23 mouse cellular contexts compared by ENCODE assay signal in the genomic region with DNA sequence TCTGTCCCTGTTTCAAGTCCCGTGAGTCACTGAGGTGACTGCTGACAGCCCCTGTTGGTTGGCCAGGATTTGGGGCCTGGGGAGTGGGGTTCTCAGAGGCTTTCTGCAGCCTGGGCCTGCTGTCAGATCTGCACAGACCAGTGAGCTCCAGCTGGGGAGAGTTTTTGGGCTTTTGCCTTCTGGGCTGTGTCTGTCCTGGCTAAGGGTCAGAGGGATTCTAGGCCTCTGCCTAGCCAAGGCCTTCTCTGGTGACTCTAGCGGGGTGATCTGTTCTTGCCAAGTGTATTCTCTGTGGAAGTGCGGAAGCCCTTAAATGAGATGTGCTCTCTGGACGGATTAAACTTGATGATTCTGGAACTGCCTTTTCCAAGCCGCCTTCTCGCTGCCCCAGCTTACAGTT.
DNase-seq lines count a peak whose midpoint lies in the region; ATAC-seq and TF ChIP-seq lines count a peak whose summit lies in the region.
"Had no signal": no experiment of that assay in that cellular context is flagged by ENCODE, and none has a peak within 500 bp of the region (broad histone marks: within the 10 kb centered on the region; RNA-seq: fewer than 3 reads in every experiment).

No protein-coding gene starts in this region.

- no peak overlapping the region for H3K4me2 ChIP-seq in forebrain, embryonic 12.5 days
- H3K4me2 ChIP-seq in hindbrain, embryonic 16.5 days (ENCODE audit: low read length) = no peak overlapping the region
- H3K4me2 ChIP-seq: neural tube, embryonic 15.5 days had no signal

- peak; percentile 32 for DNase-seq in adrenal gland, postnatal 10 days
- no peak for DNase-seq in adrenal gland, adult 8-10 months
- peak; percentile 77 for DNase-seq in gastrocnemius, adult 2 months
- DNase-seq in heart, adult 8-10 months (ENCODE audit: low spot score) = peak; percentile 62
- peak; percentile 52 for DNase-seq in heart, postnatal 4 days
- DNase-seq in limb, embryonic 10.5 days (ENCODE audit: low spot score) = no peak
- DNase-seq: adrenal gland, postnatal 36 days; cerebellum, adult 11-12 months; cerebellum, postnatal 25 days; embryo, embryonic 11 days; kidney, adult 2 months; kidney, postnatal 10 days; layer of hippocampus, postnatal 36 days; lung, adult 2 months; right cerebral cortex, postnatal 25 days; thymus, postnatal 25 days had no signal

- no peak for ATAC-seq in forebrain, embryonic 12.5 days (ENCODE audit: low FRiP score)
- no peak for ATAC-seq in hindbrain, embryonic 16.5 days
- ATAC-seq: midbrain, embryonic 16.5 days had no signal

- intact Hi-C loops in gastrocnemius, adult 2 months (cut with DNase I) = loop anchor here (10.0 kb wide), 1 partner anchor 232 kb away; no protein-coding TSS in a partner anchor

- H3K9me3 ChIP-seq in forebrain, embryonic 12.5 days = no peaks in the 10 kb centered on the region
- H3K9me3 ChIP-seq in limb, embryonic 10.5 days (replicated peaks) = no peaks in the 10 kb centered on the region
- 0 out of 2 replicates have a peak, but pooled peaks cover 2% of the 10 kb centered on the region for H3K9me3 ChIP-seq in hindbrain, embryonic 16.5 days (ENCODE audit: control insufficient read depth, low read length)
- H3K9me3 ChIP-seq: forebrain, embryonic 10.5 days; neural tube, embryonic 15.5 days had no signal

- no peak overlapping the region for H3K4me3 ChIP-seq in gastrocnemius, adult 2 months
- no peak overlapping the region for H3K4me3 ChIP-seq in forebrain, embryonic 12.5 days (replicated peaks)
- H3K4me3 ChIP-seq in limb, embryonic 10.5 days = no peak overlapping the region
- H3K4me3 ChIP-seq in hindbrain, embryonic 16.5 days (ENCODE audit: low read length) = no peak overlapping the region
- H3K4me3 ChIP-seq: forebrain, embryonic 10.5 days; hindbrain, embryonic 10.5 days; layer of hippocampus, adult 2 months; neural tube, embryonic 15.5 days had no signal

- H3K9ac ChIP-seq in forebrain, embryonic 12.5 days = no peak overlapping the region
- H3K9ac ChIP-seq in hindbrain, embryonic 16.5 days (ENCODE audit: low read depth, low read length) = no peak overlapping the region
- H3K9ac ChIP-seq: neural tube, embryonic 15.5 days had no signal

- peak overlapping the region; percentile 51 for H3K27ac ChIP-seq in gastrocnemius, adult 2 months
- no peak overlapping the region for H3K27ac ChIP-seq in forebrain, embryonic 12.5 days
- H3K27ac ChIP-seq in limb, embryonic 10.5 days = no peak overlapping the region
- no peak overlapping the region for H3K27ac ChIP-seq in hindbrain, embryonic 16.5 days (ENCODE audit: low read depth, low read length)
- H3K27ac ChIP-seq: forebrain, embryonic 10.5 days; hindbrain, embryonic 10.5 days; layer of hippocampus, adult 2 months; neural tube, embryonic 15.5 days had no signal

- H3K36me3 ChIP-seq in forebrain, embryonic 12.5 days (replicated peaks) = no peaks in the 10 kb centered on the region
- H3K36me3 ChIP-seq in limb, embryonic 10.5 days = no peaks in the 10 kb centered on the region
- no peaks in the 10 kb centered on the region for H3K36me3 ChIP-seq in hindbrain, embryonic 16.5 days (ENCODE audit: control insufficient read depth, insufficient read depth, low read length)
- H3K36me3 ChIP-seq: forebrain, embryonic 10.5 days; hindbrain, embryonic 10.5 days; neural tube, embryonic 15.5 days had no signal

- peaks cover 13% of the 10 kb centered on the region for H3K4me1 ChIP-seq in forebrain, embryonic 12.5 days
- H3K4me1 ChIP-seq in limb, embryonic 10.5 days = peaks cover 36% of the 10 kb centered on the region
- H3K4me1 ChIP-seq in hindbrain, embryonic 16.5 days (ENCODE audit: control insufficient read depth, insufficient read depth, low read depth, low read length) = peaks cover 6% of the 10 kb centered on the region

- peaks cover 50% of the 10 kb centered on the region for H3K27me3 ChIP-seq in forebrain, embryonic 12.5 days
- H3K27me3 ChIP-seq in limb, embryonic 10.5 days (ENCODE audit: low read depth, poor library complexity, severe bottlenecking) = peaks cover 39% of the 10 kb centered on the region
- H3K27me3 ChIP-seq in hindbrain, embryonic 16.5 days (replicated peaks; ENCODE audit: control insufficient read depth, insufficient read depth, low read length) = peaks cover 16% of the 10 kb centered on the region

- WGBS in forebrain, embryonic 12.5 days = 86% methylated on average over 6 of the region's 6 CpGs
- 79% methylated on average over 6 of the region's 6 CpGs for WGBS in limb, embryonic 10.5 days
- WGBS in hindbrain, embryonic 16.5 days = 79% methylated on average over 6 of the region's 6 CpGs

- TF ChIP-seq CTCF in gastrocnemius, adult 2 months (IDR thresholded peaks at IDR 0.05) = no peak

Comparison
In these comparisons a context has a peak if more than half of its experiments do, and no peak if none do; other contexts are left out.
1. DNase-seq: peak in adrenal gland, postnatal 10 days (single experiment), gastrocnemius, adult 2 months (single experiment), heart, adult 8-10 months (single experiment) and heart, postnatal 4 days (single experiment); none in adrenal gland, adult 8-10 months (single experiment) and limb, embryonic 10.5 days (single experiment).